Mouse (Mus musculus) hindbrain, embryonic 11.5 days (tissue): ENCODE measurements around the gene 1700028P14Rik. TPM values are rescaled to one million over a fixed set of nuclear protein-coding genes. Genes with fewer than 3 reads are reported as not detected.

ENCODE experiments used
- ATAC-seq: fragments of 200-750 bp; cut with Nextera tagmentation; 2 replicates; pipeline ENCODE4 v1.8.0; 2017; ENCODE audit warnings: mild to moderate bottlenecking, moderate TSS enrichment, moderate library complexity; ENCODE audit not compliant: low FRiP score
- DNase-seq: peaks from one replicate; pipeline ENCODE4 v3.0.0-alpha.2; 2015; ENCODE audit warnings: low spot score
- H3K27ac ChIP-seq: fragments of 300-500 bp; sonication (generic); 2 replicates; pipeline ENCODE4 v1.5.1; 2014; ENCODE audit warnings: mild to moderate bottlenecking, low read depth, low read length
- H3K27me3 ChIP-seq: fragments of 300-500 bp; sonication (generic); 2 replicates; pipeline ENCODE4 v1.6.1; 2014; ENCODE audit warnings: mild to moderate bottlenecking, low read length, moderate library complexity, mixed read lengths; ENCODE audit not compliant: control insufficient read depth, insufficient read depth
- H3K36me3 ChIP-seq: fragments of 300-500 bp; sonication (generic); 2 replicates; pipeline ENCODE4 v1.6.1; 2014; ENCODE audit warnings: mild to moderate bottlenecking, low read length, moderate library complexity, mixed read lengths; ENCODE audit not compliant: control insufficient read depth, insufficient read depth
- H3K4me1 ChIP-seq: fragments of 300-500 bp; sonication (generic); replicated peaks from 2 replicates; pipeline ENCODE4 v1.6.1; 2014; ENCODE audit warnings: low read length, mixed read lengths; ENCODE audit not compliant: control insufficient read depth, insufficient read depth
- H3K4me2 ChIP-seq: fragments of 300-500 bp; sonication (generic); replicated peaks from 2 replicates; pipeline ENCODE4 v1.6.1; 2014; ENCODE audit warnings: mild to moderate bottlenecking, low read depth, low read length
- H3K4me3 ChIP-seq: fragments of 300-500 bp; sonication (generic); 2 replicates; pipeline ENCODE4 v1.5.1; 2014; ENCODE audit warnings: low read depth, low read length
- H3K9ac ChIP-seq: fragments of 300-500 bp; sonication (generic); 2 replicates; pipeline ENCODE4 v1.6.1; 2014; ENCODE audit warnings: low read depth, low read length
- H3K9me3 ChIP-seq: fragments of 300-500 bp; sonication (generic); 2 replicates; pipeline ENCODE4 v1.6.1; 2016; ENCODE audit warnings: low read length; ENCODE audit not compliant: control insufficient read depth
- WGBS: fragments of 180-500 bp; shearing (Covaris S2); extraction: QIAGEN DNeasy Blood & Tissue Kit; methylation state at CpG from one replicate; pipeline ENCODE4 v1.1.7; 2014; 5-methylcytosine and 5-hydroxymethylcytosine counted together
- polyA plus RNA-seq: library from polyadenylated mRNA; unstranded; fragments of >200 nt; fragmentation: Nextera tagmentation; extraction: Ambion mirVana; gene quantifications from 2 replicates; pipeline ENCODE4 v1.2.1, GENCODE M21; 2014

Gene 1700028P14Rik
- polyA plus RNA-seq, 1 experiment from 2014 or later, result 1.2 TPM

DNA sequence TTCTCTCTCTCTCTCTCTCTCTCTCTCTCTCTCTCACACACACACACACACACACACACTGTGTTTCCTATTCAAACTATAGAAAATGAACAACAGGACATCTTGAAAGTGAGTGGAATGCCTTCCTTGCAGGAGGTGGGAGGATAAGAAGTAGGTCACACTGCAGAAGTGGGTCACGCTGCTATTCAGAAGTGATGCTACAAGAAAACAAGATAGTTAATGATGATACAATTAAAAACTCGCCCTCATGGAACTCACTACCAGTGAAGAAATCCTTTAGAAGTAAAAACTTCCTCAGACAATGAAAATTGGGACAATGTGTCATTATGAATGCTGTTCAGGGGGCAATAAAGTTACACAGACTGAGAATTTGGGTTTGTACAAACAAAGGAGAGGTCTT, 20.4 kb upstream of the 1700028P14Rik start:
- no peak overlapping the region for H3K4me2 ChIP-seq
- H3K4me1 ChIP-seq, result no peaks in the 10 kb centered on the region
- DNase-seq (no peak), ATAC-seq (no peak)
- no peak overlapping the region for H3K9ac ChIP-seq
- 72% methylated on average over 2 of the region's 2 CpGs for WGBS
- no peaks in the 10 kb centered on the region for H3K27me3 ChIP-seq
- no peaks in the 10 kb centered on the region for H3K36me3 ChIP-seq
- no peaks in the 10 kb centered on the region for H3K9me3 ChIP-seq
- H3K4me3 ChIP-seq, result no peak overlapping the region
- no peak overlapping the region for H3K27ac ChIP-seq

DNA sequence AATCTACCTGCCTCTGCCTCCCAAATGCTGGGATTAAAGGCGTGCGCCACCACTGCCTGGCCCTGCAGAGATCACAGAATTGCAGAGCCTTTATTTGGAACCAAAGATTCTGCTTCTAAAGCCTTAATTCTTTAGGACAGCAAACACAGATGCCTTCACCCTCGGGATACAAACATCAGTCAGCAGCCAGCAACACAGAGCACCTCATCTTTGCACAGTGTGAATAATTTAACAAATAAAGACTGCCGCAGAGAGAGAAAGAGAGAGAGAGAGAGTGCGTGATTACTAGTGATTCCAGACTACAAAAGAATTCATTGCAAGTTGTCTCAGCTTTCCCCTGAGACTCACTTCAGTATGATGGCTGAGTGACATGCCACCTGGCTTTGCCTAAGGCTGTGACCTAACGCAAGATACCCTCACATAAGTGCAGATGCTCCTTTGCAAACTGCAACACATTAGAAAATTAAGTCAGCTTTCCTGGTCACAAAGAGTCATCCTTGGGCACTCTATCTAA, 15.6 kb upstream of the 1700028P14Rik start:
- no peaks in the 10 kb centered on the region for H3K4me1 ChIP-seq
- no peak overlapping the region for H3K4me3 ChIP-seq
- H3K4me2 ChIP-seq, result no peak overlapping the region
- DNase-seq (no peak), ATAC-seq (no peak)
- H3K27ac ChIP-seq, result no peak overlapping the region
- H3K36me3 ChIP-seq, result no peaks in the 10 kb centered on the region
- 63% methylated on average over 6 of the region's 6 CpGs for WGBS
- no peaks in the 10 kb centered on the region for H3K9me3 ChIP-seq
- no peaks in the 10 kb centered on the region for H3K27me3 ChIP-seq
- H3K9ac ChIP-seq, result no peak overlapping the region

DNA sequence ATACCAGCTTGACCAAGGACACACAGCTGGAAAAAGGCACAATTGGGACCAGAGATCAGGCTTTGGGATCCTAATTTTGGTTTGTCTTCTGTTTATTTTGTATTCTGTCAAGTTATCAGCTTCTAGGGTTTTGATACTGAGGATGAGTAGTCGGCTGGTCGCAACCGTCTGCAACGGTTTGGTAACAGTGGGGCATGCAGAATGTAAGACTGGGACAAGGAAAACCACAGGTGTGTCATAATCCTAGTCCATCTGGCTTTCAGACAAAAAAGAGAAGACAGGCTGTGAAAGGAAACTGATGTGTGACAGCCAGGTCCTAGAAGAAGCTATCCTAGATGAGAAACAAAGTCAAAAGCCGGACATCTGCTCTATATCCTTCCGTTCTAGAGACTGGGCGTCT, 11.5 kb upstream of the 1700028P14Rik start:
- no peak for ATAC-seq
- DNase-seq, result no peak
- 92% methylated on average over 7 of the region's 7 CpGs for WGBS
- H3K4me1 ChIP-seq, result no peaks in the 10 kb centered on the region
- H3K36me3 ChIP-seq, result no peaks in the 10 kb centered on the region
- H3K27ac ChIP-seq, result no peak overlapping the region
- H3K9me3 ChIP-seq, result no peaks in the 10 kb centered on the region
- H3K27me3 ChIP-seq, result no peaks in the 10 kb centered on the region
- H3K9ac ChIP-seq, result no peak overlapping the region
- H3K4me3 ChIP-seq, result no peak overlapping the region
- H3K4me2 ChIP-seq, result no peak overlapping the region

DNA sequence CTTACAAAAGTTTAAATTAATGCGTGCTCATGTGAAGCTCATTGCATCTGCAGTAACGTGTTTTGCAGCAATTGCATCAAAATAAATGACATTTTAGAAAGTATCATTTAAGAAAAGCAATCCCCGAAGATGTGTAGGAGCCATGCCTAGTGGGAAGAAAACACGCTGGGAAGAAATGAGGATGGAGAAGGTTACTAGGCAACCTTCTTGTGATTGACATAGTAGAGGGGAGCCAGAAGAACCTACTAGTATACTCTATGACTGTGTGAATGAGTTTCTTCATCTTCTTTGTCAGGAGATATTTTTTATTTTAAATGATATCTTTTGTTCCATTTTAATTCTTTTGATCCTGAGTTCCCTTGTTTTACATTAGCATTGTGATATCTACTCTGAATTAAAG, 5.7 kb upstream of the 1700028P14Rik start:
- Histone ChIP-seq H3K9me3 (no peaks in the 10 kb centered on the region), H3K36me3 (no peaks in the 10 kb centered on the region), H3K4me1 (no peaks in the 10 kb centered on the region), H3K9ac (no peak overlapping the region), H3K4me3 (no peak overlapping the region), H3K4me2 (no peak overlapping the region), H3K27me3 (no peaks in the 10 kb centered on the region), H3K27ac (no peak overlapping the region)
- DNase-seq (no peak), ATAC-seq (no peak)
- 79% methylated on average over 4 of the region's 4 CpGs for WGBS

DNA sequence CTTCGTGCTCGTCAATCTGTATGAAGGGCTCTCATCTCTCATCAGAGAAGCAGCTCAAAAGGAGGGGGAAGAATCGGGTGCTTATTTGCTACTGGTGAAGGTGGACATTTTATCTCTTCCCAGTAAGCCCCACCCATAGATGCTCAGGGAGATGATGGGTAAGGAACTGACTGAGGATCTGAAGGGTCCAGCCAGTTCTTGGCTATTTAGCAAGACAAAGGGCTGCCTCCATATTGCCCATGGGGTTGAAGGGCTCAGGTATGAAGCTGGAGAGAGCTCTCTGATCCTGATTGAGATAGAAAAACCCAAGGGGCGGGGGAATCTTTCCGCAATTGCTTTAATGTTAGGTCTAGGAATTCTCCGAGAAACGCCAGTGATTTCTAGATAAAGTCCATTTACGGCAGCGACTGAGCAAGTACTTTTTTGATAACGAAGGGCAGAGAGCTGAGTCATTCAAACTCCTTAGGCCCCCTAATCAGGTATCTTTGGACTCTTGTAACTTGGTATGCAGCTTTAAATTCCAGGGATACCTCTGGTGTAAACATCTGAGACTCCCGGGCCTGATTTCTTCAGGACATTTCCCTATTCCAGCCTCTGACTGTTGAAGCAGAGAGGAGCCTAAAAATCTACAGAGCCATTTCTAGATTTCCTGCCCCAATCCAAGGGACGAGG, 4.8 kb upstream of the 1700028P14Rik start:
- WGBS, result 75% methylated on average over 12 of the region's 12 CpGs
- no peak for DNase-seq
- Histone ChIP-seq H3K4me3 (no peak overlapping the region), H3K4me2 (no peak overlapping the region), H3K27me3 (no peaks in the 10 kb centered on the region), H3K27ac (no peak overlapping the region), H3K9ac (no peak overlapping the region), H3K36me3 (no peaks in the 10 kb centered on the region), H3K4me1 (no peaks in the 10 kb centered on the region), H3K9me3 (no peaks in the 10 kb centered on the region)
- no peak for ATAC-seq

DNA sequence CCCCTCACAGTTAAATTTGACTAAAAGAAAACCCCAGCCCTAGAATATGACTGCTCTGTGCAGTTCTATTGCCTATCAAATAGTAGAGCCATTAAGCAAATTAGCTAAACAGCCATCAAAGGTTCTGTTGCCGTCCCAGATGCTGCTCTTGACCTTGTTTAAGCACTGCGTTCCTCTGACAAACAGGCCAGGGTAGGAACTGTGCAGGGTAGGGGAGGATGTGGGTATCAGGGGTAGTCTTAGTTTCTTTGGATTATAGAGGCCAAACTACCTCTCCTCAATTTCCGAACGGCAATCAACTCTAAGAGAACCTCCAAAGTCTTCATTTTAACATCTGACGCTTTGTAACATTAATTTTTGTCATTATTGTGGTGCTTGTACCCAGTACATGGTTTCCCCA, 542 bp upstream of the 1700028P14Rik start:
- H3K4me1 ChIP-seq, result no peaks in the 10 kb centered on the region
- no peaks in the 10 kb centered on the region for H3K36me3 ChIP-seq
- H3K4me3 ChIP-seq, result no peak overlapping the region
- ATAC-seq (peak; percentile 17; the same call in 1 of the 2 replicates), DNase-seq (no peak)
- 97% methylated on average over 5 of the region's 5 CpGs for WGBS
- no peak overlapping the region for H3K4me2 ChIP-seq
- H3K9me3 ChIP-seq, result no peaks in the 10 kb centered on the region
- no peaks in the 10 kb centered on the region for H3K27me3 ChIP-seq
- H3K27ac ChIP-seq, result no peak overlapping the region
- H3K9ac ChIP-seq, result no peak overlapping the region

DNA sequence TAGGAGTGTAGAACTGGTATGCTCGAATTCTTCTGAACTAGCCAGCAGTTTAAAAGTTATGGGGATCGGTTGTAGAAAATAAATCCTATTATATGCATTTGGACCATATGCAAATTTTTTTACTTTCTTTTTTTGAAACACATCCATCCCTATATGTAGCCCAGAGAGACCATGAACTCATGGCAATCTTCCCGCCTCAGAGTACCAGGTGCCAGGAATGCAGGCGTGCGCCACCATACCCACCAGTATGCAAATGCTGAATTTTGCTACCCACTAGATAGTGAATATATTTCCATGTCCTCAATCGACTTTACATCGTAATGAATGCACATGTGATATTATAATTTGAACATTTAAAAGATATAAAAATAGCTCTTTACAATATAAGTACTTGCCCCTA, 5.3 kb downstream of the 1700028P14Rik start:
- H3K9me3 ChIP-seq, result no peaks in the 10 kb centered on the region
- no peak overlapping the region for H3K27ac ChIP-seq
- DNase-seq (no peak), ATAC-seq (no peak)
- no peaks in the 10 kb centered on the region for H3K36me3 ChIP-seq
- H3K4me1 ChIP-seq, result no peaks in the 10 kb centered on the region
- H3K27me3 ChIP-seq, result no peaks in the 10 kb centered on the region
- no peak overlapping the region for H3K9ac ChIP-seq
- H3K4me2 ChIP-seq, result no peak overlapping the region
- no peak overlapping the region for H3K4me3 ChIP-seq
- WGBS, result 94% methylated on average over 7 of the region's 7 CpGs

DNA sequence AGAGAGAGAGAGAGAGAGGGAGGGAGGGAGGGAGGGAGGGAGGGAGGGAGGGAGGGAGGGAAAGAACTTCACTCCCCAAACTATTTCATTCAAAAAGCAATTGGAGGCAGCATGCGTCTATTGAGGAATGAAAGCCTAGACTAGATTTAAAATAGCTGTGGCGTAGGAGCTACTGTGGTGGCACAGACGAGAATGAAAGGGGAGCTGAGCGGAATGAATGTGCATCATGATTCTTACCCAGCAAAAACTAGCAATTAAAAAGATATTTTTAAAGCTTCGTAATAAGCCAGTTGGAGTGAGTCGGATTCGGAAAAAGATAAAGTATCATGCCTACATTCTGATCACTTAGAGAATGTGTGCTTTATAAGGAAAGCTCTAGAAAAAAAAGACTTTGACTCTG, 7.3 kb downstream of the 1700028P14Rik start:
- H3K4me1 ChIP-seq, result no peaks in the 10 kb centered on the region
- H3K4me3 ChIP-seq, result no peak overlapping the region
- ATAC-seq, result no peak
- H3K9me3 ChIP-seq, result no peaks in the 10 kb centered on the region
- H3K9ac ChIP-seq, result no peak overlapping the region
- no peaks in the 10 kb centered on the region for H3K36me3 ChIP-seq
- H3K27ac ChIP-seq, result no peak overlapping the region
- WGBS, result 72% methylated on average over 7 of the region's 7 CpGs
- DNase-seq, result no peak
- no peaks in the 10 kb centered on the region for H3K27me3 ChIP-seq
- no peak overlapping the region for H3K4me2 ChIP-seq

DNA sequence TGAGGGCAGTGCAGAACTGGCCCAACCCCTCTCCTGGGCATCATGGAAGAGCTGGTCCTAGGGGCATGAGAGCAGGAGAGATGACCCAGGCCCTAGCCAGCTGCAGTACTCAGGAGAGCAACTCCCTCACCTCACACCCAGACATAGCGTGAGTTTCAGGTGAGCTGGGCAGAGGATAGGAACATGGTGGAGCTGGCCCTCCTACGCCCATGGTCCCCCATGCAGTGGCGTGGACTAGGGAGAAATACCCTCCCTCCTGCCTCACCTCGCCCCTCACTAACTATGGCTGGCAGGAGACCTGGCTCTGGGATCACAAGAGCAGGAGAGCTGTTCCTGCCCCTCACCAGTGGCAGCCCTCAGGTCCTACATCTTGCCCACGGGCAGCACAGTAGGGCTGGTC, 8.8 kb downstream of the 1700028P14Rik start:
- no peaks in the 10 kb centered on the region for H3K36me3 ChIP-seq
- no peak for ATAC-seq
- no peak overlapping the region for H3K9ac ChIP-seq
- H3K4me1 ChIP-seq, result no peaks in the 10 kb centered on the region
- DNase-seq, result no peak
- WGBS, result 91% methylated on average over 5 of the region's 5 CpGs
- H3K4me3 ChIP-seq, result no peak overlapping the region
- no peak overlapping the region for H3K27ac ChIP-seq
- no peaks in the 10 kb centered on the region for H3K27me3 ChIP-seq
- H3K9me3 ChIP-seq, result no peaks in the 10 kb centered on the region
- no peak overlapping the region for H3K4me2 ChIP-seq
